Mouse (Mus musculus) bone marrow macrophage, adult 2 months (primary cell): ENCODE data around the gene Zmynd11.

Experiments
- CTCF ChIP-seq: IDR thresholded peaks from 2 replicates; pipeline ENCODE4 v1.5.1; 2012; ENCODE audit warnings: low read depth, mild to moderate bottlenecking, low read length, moderate library complexity
- POLR2A ChIP-seq: IDR thresholded peaks from 2 replicates; pipeline ENCODE4 v1.6.1; 2012; ENCODE audit warnings: mild to moderate bottlenecking, low read depth, low read length, borderline replicate concordance

DNA sequence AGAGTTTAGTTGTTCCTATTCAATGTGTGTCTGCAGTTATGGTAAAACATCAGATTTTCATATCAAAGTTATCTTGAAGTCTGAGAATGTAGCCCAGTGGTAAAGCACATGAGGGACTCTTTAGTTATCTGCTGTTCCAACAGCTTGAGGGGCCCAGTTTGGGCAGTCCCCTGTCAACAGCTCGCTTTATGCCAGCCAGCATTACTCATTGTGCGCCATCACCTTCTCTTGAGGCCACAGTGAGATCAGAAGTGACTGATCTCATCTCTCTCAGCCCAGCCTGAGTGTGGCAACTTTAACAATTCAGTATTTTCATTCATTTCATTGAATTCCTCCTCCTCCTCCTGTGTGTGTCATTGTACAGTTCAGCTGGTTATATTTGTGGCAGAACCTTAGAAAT lies 129.2 kb downstream of the Zmynd11 start:
- no peak for TF ChIP-seq CTCF
- TF ChIP-seq POLR2A = no peak
